ENCODE assay signal across 15 mouse cellular contexts in the genomic region with DNA sequence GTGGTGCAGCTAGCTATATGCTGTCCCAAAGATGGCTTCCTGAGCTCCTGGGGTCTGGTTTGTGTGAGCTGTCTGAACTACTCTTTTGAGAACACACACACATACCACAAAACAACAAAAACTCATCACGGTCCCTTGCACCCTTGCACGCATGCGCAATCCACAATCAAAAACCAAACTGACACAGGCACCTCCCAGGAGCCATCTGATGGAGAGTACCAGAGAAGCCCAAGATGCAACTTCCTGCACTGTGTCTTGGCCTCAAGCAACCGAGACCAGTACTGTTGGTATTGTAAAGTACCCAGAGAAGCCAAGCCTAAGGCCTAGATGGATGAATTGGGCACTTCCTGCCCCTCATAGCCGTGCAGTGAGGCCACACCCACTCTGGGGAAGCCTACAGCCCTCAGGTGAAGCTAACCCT. TPM values are rescaled to one million over a fixed set of nuclear protein-coding genes. Genes with fewer than 3 reads are reported as not detected.
DNase-seq lines count a peak whose midpoint lies in the region; ATAC-seq and TF ChIP-seq lines count a peak whose summit lies in the region.
"Had no signal": no experiment of that assay in that cellular context is flagged by ENCODE, and none has a peak within 500 bp of the region (broad histone marks: within the 10 kb centered on the region; RNA-seq: fewer than 3 reads in every experiment).

No protein-coding gene starts in this region.

- intact Hi-C loops in heart, adult 2 months (cut with DNase I), result no loop called here
- intact Hi-C loops in heart, postnatal 14 days (cut with DNase I), result no loop called here

- H3K27me3 ChIP-seq in heart, adult 2 months (ENCODE audit: control insufficient read depth, insufficient read depth, low read length), result no peaks in the 10 kb centered on the region
- peaks cover 21% of the 10 kb centered on the region for H3K27me3 ChIP-seq in hindbrain, embryonic 13.5 days
- no peaks in the 10 kb centered on the region for H3K27me3 ChIP-seq in hindbrain, embryonic 14.5 days (ENCODE audit: control insufficient read depth, insufficient read depth, low read length)
- no peaks in the 10 kb centered on the region for H3K27me3 ChIP-seq in thymus, adult 2 months (ENCODE audit: control insufficient read depth, insufficient read depth, low read length)
- H3K27me3 ChIP-seq in midbrain, embryonic 15.5 days (replicated peaks), result no peaks in the 10 kb centered on the region
- H3K27me3 ChIP-seq: embryonic facial prominence, embryonic 15.5 days; lung, embryonic 15.5 days had no signal

- peaks cover 8% of the 10 kb centered on the region; the same call in 1 of the 2 replicates for H3K4me1 ChIP-seq in heart, adult 2 months (ENCODE audit: control insufficient read depth, insufficient read depth, low read length)
- peaks cover 8% of the 10 kb centered on the region for H3K4me1 ChIP-seq in hindbrain, embryonic 13.5 days (replicated peaks)
- no peaks in the 10 kb centered on the region for H3K4me1 ChIP-seq in hindbrain, embryonic 14.5 days (replicated peaks; ENCODE audit: control insufficient read depth, insufficient read depth, low read length)
- peaks cover 10% of the 10 kb centered on the region for H3K4me1 ChIP-seq in bone marrow, adult 2 months (ENCODE audit: control insufficient read depth, insufficient read depth, low read length)
- H3K4me1 ChIP-seq in thymus, adult 2 months (replicated peaks; ENCODE audit: control insufficient read depth, insufficient read depth, low read length), result peaks cover 84% of the 10 kb centered on the region
- no peaks in the 10 kb centered on the region for H3K4me1 ChIP-seq in midbrain, embryonic 15.5 days
- H3K4me1 ChIP-seq: lung, embryonic 15.5 days had no signal

- no peak for ATAC-seq in hindbrain, embryonic 13.5 days (ENCODE audit: low FRiP score)
- ATAC-seq in hindbrain, embryonic 14.5 days (ENCODE audit: low FRiP score), result no peak
- ATAC-seq in midbrain, embryonic 15.5 days (replicated peaks), result no peak

- no peak overlapping the region for H3K9ac ChIP-seq in heart, adult 2 months (ENCODE audit: low read depth, low read length)
- H3K9ac ChIP-seq in hindbrain, embryonic 13.5 days, result 0 out of 2 replicates have a peak overlapping the region, but pooled peaks have one; percentile 46
- H3K9ac ChIP-seq in hindbrain, embryonic 14.5 days, result no peak overlapping the region
- H3K9ac ChIP-seq in midbrain, embryonic 15.5 days, result no peak overlapping the region
- H3K9ac ChIP-seq: embryonic facial prominence, embryonic 15.5 days; forebrain, embryonic 12.5 days; limb, embryonic 12.5 days; lung, embryonic 15.5 days had no signal

- no peaks in the 10 kb centered on the region for H3K9me3 ChIP-seq in hindbrain, embryonic 13.5 days
- no peaks in the 10 kb centered on the region for H3K9me3 ChIP-seq in hindbrain, embryonic 14.5 days (ENCODE audit: control insufficient read depth, low read length)
- H3K9me3 ChIP-seq in midbrain, embryonic 15.5 days, result no peaks in the 10 kb centered on the region
- H3K9me3 ChIP-seq: embryonic facial prominence, embryonic 15.5 days; forebrain, embryonic 12.5 days; G1E; limb, embryonic 12.5 days; lung, embryonic 15.5 days had no signal

- TF ChIP-seq POLR2A in heart, adult 2 months (IDR thresholded peaks at IDR 0.05; ENCODE audit: insufficient read depth, low read depth, low read length), result no peak
- no peak for TF ChIP-seq POLR2A in bone marrow, adult 2 months (IDR thresholded peaks at IDR 0.05; ENCODE audit: borderline replicate concordance, control insufficient read depth, low read depth, low read length)
- TF ChIP-seq POLR2A in thymus, adult 2 months (IDR thresholded peaks at IDR 0.05; ENCODE audit: control insufficient read depth, extremely low read depth, insufficient read depth, low read length, poor library complexity), result no peak

- 57% methylated on average over 5 of the region's 5 CpGs for WGBS in heart, adult 2 months
- WGBS in hindbrain, embryonic 13.5 days, result 82% methylated on average over 5 of the region's 5 CpGs
- WGBS in hindbrain, embryonic 14.5 days, result 83% methylated on average over 5 of the region's 5 CpGs
- 48% methylated on average over 5 of the region's 5 CpGs for WGBS in bone marrow, adult 2 months
- 9% methylated on average over 5 of the region's 5 CpGs for WGBS in thymus, adult 2 months
- WGBS in midbrain, embryonic 15.5 days, result 84% methylated on average over 5 of the region's 5 CpGs

- DNase-seq in heart, adult 2 months, result no peak
- DNase-seq in heart, postnatal 14 days, result no peak
- no peak for DNase-seq in hindbrain, embryonic 14.5 days (ENCODE audit: low spot score)
- DNase-seq in thymus, adult 2 months, result peak; percentile 77
- DNase-seq in layer of hippocampus, postnatal 25 days (ENCODE audit: extremely low spot score in 1 of 2, low spot score in 1 of 2), result no peak
- DNase-seq: kidney, postnatal 25 days had no signal

- H3K4me3 ChIP-seq in heart, adult 2 months, result no peak overlapping the region
- no peak overlapping the region for H3K4me3 ChIP-seq in hindbrain, embryonic 13.5 days
- H3K4me3 ChIP-seq in hindbrain, embryonic 14.5 days (replicated peaks; ENCODE audit: low read length), result no peak overlapping the region
- H3K4me3 ChIP-seq in bone marrow, adult 2 months (replicated peaks; ENCODE audit: control insufficient read depth, low read depth, low read length), result no peak overlapping the region
- peak overlapping the region; percentile 56 for H3K4me3 ChIP-seq in thymus, adult 2 months (ENCODE audit: control insufficient read depth, insufficient read depth, low read length)
- no peak overlapping the region for H3K4me3 ChIP-seq in midbrain, embryonic 15.5 days
- H3K4me3 ChIP-seq: embryonic facial prominence, embryonic 15.5 days; forebrain, embryonic 12.5 days; limb, embryonic 12.5 days; lung, embryonic 15.5 days had no signal

- no peaks in the 10 kb centered on the region for H3K79me2 ChIP-seq in heart, adult 2 months (replicated peaks; ENCODE audit: control insufficient read depth, insufficient read depth, low read length)

- no peak overlapping the region for H3K4me2 ChIP-seq in hindbrain, embryonic 13.5 days
- no peak overlapping the region for H3K4me2 ChIP-seq in hindbrain, embryonic 14.5 days (replicated peaks)
- H3K4me2 ChIP-seq in midbrain, embryonic 15.5 days, result no peak overlapping the region
- H3K4me2 ChIP-seq: embryonic facial prominence, embryonic 15.5 days; forebrain, embryonic 12.5 days; limb, embryonic 12.5 days; lung, embryonic 15.5 days had no signal

- H3K36me3 ChIP-seq in heart, adult 2 months (ENCODE audit: control insufficient read depth, insufficient read depth, low read length), result no peaks in the 10 kb centered on the region
- no peaks in the 10 kb centered on the region for H3K36me3 ChIP-seq in hindbrain, embryonic 13.5 days
- no peaks in the 10 kb centered on the region for H3K36me3 ChIP-seq in hindbrain, embryonic 14.5 days (replicated peaks; ENCODE audit: control insufficient read depth, insufficient read depth)
- H3K36me3 ChIP-seq in thymus, adult 2 months (ENCODE audit: control insufficient read depth, insufficient read depth, low read length), result peaks cover 49% of the 10 kb centered on the region
- H3K36me3 ChIP-seq in midbrain, embryonic 15.5 days (replicated peaks), result no peaks in the 10 kb centered on the region
- H3K36me3 ChIP-seq: embryonic facial prominence, embryonic 15.5 days; forebrain, embryonic 12.5 days; limb, embryonic 12.5 days; lung, embryonic 15.5 days had no signal

- TF ChIP-seq EP300 in heart, adult 2 months (IDR thresholded peaks at IDR 0.05; ENCODE audit: insufficient read depth, low read depth, low read length), result no peak

- no peak for TF ChIP-seq CTCF in heart, adult 2 months (IDR thresholded peaks at IDR 0.05)
- no peak for TF ChIP-seq CTCF in bone marrow, adult 2 months (IDR thresholded peaks at IDR 0.05; ENCODE audit: control insufficient read depth, insufficient read depth, low read length)
- TF ChIP-seq CTCF in thymus, adult 2 months (IDR thresholded peaks at IDR 0.05; ENCODE audit: borderline replicate concordance, control insufficient read depth, extremely low read depth, insufficient read depth, low read length, poor library complexity), result no peak

- peak overlapping the region; percentile 75 for H3K27ac ChIP-seq in heart, adult 2 months
- no peak overlapping the region for H3K27ac ChIP-seq in hindbrain, embryonic 13.5 days
- no peak overlapping the region for H3K27ac ChIP-seq in hindbrain, embryonic 14.5 days
- H3K27ac ChIP-seq in bone marrow, adult 2 months (ENCODE audit: control insufficient read depth, insufficient read depth, low read depth, low read length, poor library complexity), result peak overlapping the region; percentile 36
- peak overlapping the region; percentile 99 for H3K27ac ChIP-seq in thymus, adult 2 months (ENCODE audit: control insufficient read depth, insufficient read depth, low read length)
- H3K27ac ChIP-seq in midbrain, embryonic 15.5 days, result no peak overlapping the region
- H3K27ac ChIP-seq: forebrain, embryonic 12.5 days; limb, embryonic 12.5 days; lung, embryonic 15.5 days had no signal

RNA-seq across cellular contexts. Expression of a gene that starts 19.3 kb away (rescaled TPM):
- total RNA-seq in heart, adult 2 months (2021), result 10 to 100 TPM; 15.9 to 19.1 TPM
- 18.7 and 24.9 TPM in 2 replicates for polyA plus RNA-seq in heart, adult 2 months (2012; rRNA removed)
- 10 to 100 TPM; 22.8 to 23.9 TPM for total RNA-seq in heart, postnatal 14 days (2021)
- polyA plus RNA-seq in hindbrain, embryonic 13.5 days (2015; fragmentation: Nextera tagmentation; extraction: Ambion mirVana), result 0.63 and 0.74 TPM in 2 replicates
- 0.52 and 0.56 TPM in 2 replicates for polyA plus RNA-seq in hindbrain, embryonic 14.5 days (2014; fragmentation: Nextera tagmentation; extraction: Ambion mirVana)
- polyA plus RNA-seq in bone marrow, adult 2 months (2011; ENCODE audit: insufficient read depth, insufficient read length, low replicate concordance, missing spikeins), result 11.4 and 12.5 TPM in 2 replicates
- 189 and 210 TPM in 2 replicates for polyA plus RNA-seq in thymus, adult 2 months (2012; rRNA removed)
- polyA plus RNA-seq in midbrain, embryonic 15.5 days (2015; fragmentation: Nextera tagmentation; extraction: Ambion mirVana), result 0.65 and 0.80 TPM in 2 replicates
- 1 to 10 TPM; 3.2 to 6.3 TPM for total RNA-seq in layer of hippocampus, postnatal 25 days (2021)

RNA-seq across cellular contexts. Expression of a gene that starts 29.9 kb away (rescaled TPM):
- total RNA-seq in heart, adult 2 months (2021), result 10 to 100 TPM; 33.6 to 33.8 TPM
- polyA plus RNA-seq in heart, adult 2 months (2012; rRNA removed), result 56.3 and 62.1 TPM in 2 replicates
- total RNA-seq in heart, postnatal 14 days (2021), result 10 to 100 TPM; 26.1 to 30.9 TPM
- polyA plus RNA-seq in hindbrain, embryonic 13.5 days (2015; fragmentation: Nextera tagmentation; extraction: Ambion mirVana), result 21.6 and 21.7 TPM in 2 replicates
- 22.4 and 27.5 TPM in 2 replicates for polyA plus RNA-seq in hindbrain, embryonic 14.5 days (2014; fragmentation: Nextera tagmentation; extraction: Ambion mirVana)
- not detected in 2 replicates for polyA plus RNA-seq in bone marrow, adult 2 months (2011; ENCODE audit: insufficient read depth, insufficient read length, low replicate concordance, missing spikeins)
- polyA plus RNA-seq in thymus, adult 2 months (2012; rRNA removed), result 2.9 and 7.7 TPM in 2 replicates
- polyA plus RNA-seq in midbrain, embryonic 15.5 days (2015; fragmentation: Nextera tagmentation; extraction: Ambion mirVana), result 25.7 and 26.7 TPM in 2 replicates
- total RNA-seq in layer of hippocampus, postnatal 25 days (2021), result 10 to 100 TPM; 23.7 to 24.4 TPM
- total RNA-seq: monocyte, adult 5-6 weeks had no signal

Comparison
In these comparisons a context has a peak if more than half of its experiments do, and no peak if none do; other contexts are left out.
1. H3K27ac ChIP-seq: peak in heart, adult 2 months (single experiment), bone marrow, adult 2 months (single experiment) and thymus, adult 2 months (single experiment); none in hindbrain, embryonic 13.5 days (single experiment), hindbrain, embryonic 14.5 days (single experiment) and midbrain, embryonic 15.5 days (single experiment).